Mouse (Mus musculus): ENCODE data around the gene Sh3bp2.

- TF ChIP-seq CTCF (IDR thresholded peaks at IDR 0.05; ENCODE audit: extremely low read depth, insufficient read depth, low read length): no peak
- TF ChIP-seq POLR2A (IDR thresholded peaks at IDR 0.05; ENCODE audit: extremely low read depth, insufficient read depth, low read length): no peak
Measured at GRCm38 (mm10) chr5:34520458-34521209, 5.0 kb upstream of the Sh3bp2 start.
